Mouse (Mus musculus) limb, embryonic 11.5 days (tissue): ENCODE measurements around the gene Dact3. TPM values are rescaled to one million over a fixed set of nuclear protein-coding genes. Genes with fewer than 3 reads are reported as not detected.

Experiments
- ATAC-seq: fragments of 200-750 bp; cut with Nextera tagmentation; 2 replicates; pipeline ENCODE4 v1.8.0; 2017; ENCODE audit warnings: low read depth; ENCODE audit not compliant: insufficient number of reproducible peaks, low FRiP score, low TSS enrichment
- DNase-seq: peaks from one replicate; pipeline ENCODE4 v3.0.0-alpha.2; 2015; ENCODE audit warnings: low spot score
- H3K27ac ChIP-seq: fragments of 300-500 bp; sonication (generic); replicated peaks from 2 replicates; pipeline ENCODE4 v1.5.1; 2014; ENCODE audit warnings: low read depth, mild to moderate bottlenecking, low read length
- H3K27me3 ChIP-seq: fragments of 300-500 bp; sonication (generic); 2 replicates; pipeline ENCODE4 v1.6.1; 2014; ENCODE audit warnings: mild to moderate bottlenecking, low read length, mixed read lengths; ENCODE audit not compliant: control insufficient read depth, insufficient read depth
- H3K36me3 ChIP-seq: fragments of 300-500 bp; sonication (generic); 2 replicates; pipeline ENCODE4 v1.6.1; 2014; ENCODE audit warnings: mild to moderate bottlenecking, low read length, moderate library complexity, mixed read lengths; ENCODE audit not compliant: control insufficient read depth, insufficient read depth
- H3K4me1 ChIP-seq: fragments of 300-500 bp; sonication (generic); 2 replicates; pipeline ENCODE4 v1.6.1; 2014; ENCODE audit warnings: low read length, mixed read lengths; ENCODE audit not compliant: control insufficient read depth, insufficient read depth
- H3K4me2 ChIP-seq: fragments of 300-500 bp; sonication (generic); 2 replicates; pipeline ENCODE4 v1.6.1; 2014; ENCODE audit warnings: low read depth, mild to moderate bottlenecking, moderate library complexity; ENCODE audit not compliant: severe bottlenecking
- H3K4me3 ChIP-seq: fragments of 300-500 bp; sonication (generic); 2 replicates; pipeline ENCODE4 v1.5.1; 2014; ENCODE audit warnings: low read depth, low read length
- H3K9ac ChIP-seq: fragments of 300-500 bp; sonication (generic); 2 replicates; pipeline ENCODE4 v1.6.1; 2014; ENCODE audit warnings: mild to moderate bottlenecking, low read length
- H3K9me3 ChIP-seq: fragments of 300-500 bp; sonication (generic); 2 replicates; pipeline ENCODE4 v1.6.1; 2016; ENCODE audit warnings: low read length; ENCODE audit not compliant: control insufficient read depth
- WGBS: fragments of 180-500 bp; shearing (Covaris S2); extraction: QIAGEN DNeasy Blood & Tissue Kit; methylation state at CpG from one replicate; pipeline ENCODE4 v1.1.7; 2014; 5-methylcytosine and 5-hydroxymethylcytosine counted together
- polyA plus RNA-seq: library from polyadenylated mRNA; unstranded; fragments of >200 nt; fragmentation: Nextera tagmentation; extraction: Ambion mirVana; gene quantifications from 2 replicates; pipeline ENCODE4 v1.2.1, GENCODE M21; 2014

Dact3 gene
- polyA plus RNA-seq, 1 experiment from 2014 or later = 14.6 TPM

- Histone ChIP-seq H3K4me2 (peak overlapping the region; percentile 52), H3K4me3 (no peak overlapping the region), H3K9me3 (no peaks in the 10 kb centered on the region), H3K9ac (no peak overlapping the region), H3K27me3 (no peaks in the 10 kb centered on the region), H3K27ac (no peak overlapping the region), H3K4me1 (peaks cover 40% of the 10 kb centered on the region), H3K36me3 (no peaks in the 10 kb centered on the region)
- no peak for ATAC-seq
- WGBS = 36% methylated on average over 10 of the region's 10 CpGs
- no peak for DNase-seq
Measured at GRCm38 (mm10) chr7:16895511-16895910, 20.4 kb downstream of the Dact3 start.

GRCm38 (mm10) chr7:16900526-16900925 is 25.4 kb downstream of the Dact3 start:
- no peak overlapping the region for H3K9ac ChIP-seq
- ATAC-seq = no peak

GRCm38 (mm10) chr7:16903439-16903955 is 28.4 kb downstream of the Dact3 start:
- peaks cover 23% of the 10 kb centered on the region for H3K4me1 ChIP-seq
- WGBS = 91% methylated on average over 2 of the region's 2 CpGs
- H3K27ac ChIP-seq = no peak overlapping the region

More at GRCm38 (mm10) chr7:16900526-16900925, 25.4 kb downstream of the Dact3 start:
- no peak for DNase-seq
- no peaks in the 10 kb centered on the region for H3K27me3 ChIP-seq
- no peaks in the 10 kb centered on the region for H3K9me3 ChIP-seq
- 22% methylated on average over 5 of the region's 5 CpGs for WGBS
- no peak overlapping the region for H3K4me2 ChIP-seq
- peaks cover 12% of the 10 kb centered on the region for H3K4me1 ChIP-seq
- no peak overlapping the region for H3K4me3 ChIP-seq
- H3K27ac ChIP-seq = no peak overlapping the region
- H3K36me3 ChIP-seq = no peaks in the 10 kb centered on the region

GRCm38 (mm10) chr7:16904120-16904675 is 29.1 kb downstream of the Dact3 start:
- Histone ChIP-seq H3K27ac (no peak overlapping the region), H3K9me3 (no peaks in the 10 kb centered on the region), H3K27me3 (no peaks in the 10 kb centered on the region), H3K4me1 (peaks cover 23% of the 10 kb centered on the region), H3K36me3 (no peaks in the 10 kb centered on the region), H3K9ac (no peak overlapping the region), H3K4me3 (no peak overlapping the region), H3K4me2 (no peak overlapping the region)
- ATAC-seq (no peak), DNase-seq (no peak)
- WGBS = 57% methylated on average over 8 of the region's 10 CpGs

More at GRCm38 (mm10) chr7:16903439-16903955, 28.4 kb downstream of the Dact3 start:
- no peak overlapping the region for H3K9ac ChIP-seq
- H3K27me3 ChIP-seq = no peaks in the 10 kb centered on the region
- no peak overlapping the region for H3K4me2 ChIP-seq
- no peak overlapping the region for H3K4me3 ChIP-seq
- H3K36me3 ChIP-seq = no peaks in the 10 kb centered on the region
- no peak for ATAC-seq
- DNase-seq = no peak
- H3K9me3 ChIP-seq = no peaks in the 10 kb centered on the region

- H3K27me3 ChIP-seq = no peaks in the 10 kb centered on the region
Measured at GRCm38 (mm10) chr7:16905491-16906021, 30.4 kb downstream of the Dact3 start.

GRCm38 (mm10) chr7:16906281-16906680 is 31.2 kb downstream of the Dact3 start, which contains the start of gene Ptgir:
Ptgir (plus strand) TSS chr7:16906490.
- DNase-seq (no peak), ATAC-seq (no peak)
- H3K36me3 ChIP-seq = no peaks in the 10 kb centered on the region
- 13% methylated on average over 6 of the region's 6 CpGs for WGBS
- H3K4me3 ChIP-seq = no peak within 1 kb of the TSS
- H3K27ac ChIP-seq = no peak within 1 kb of the TSS
- no peaks in the 10 kb centered on the region for H3K9me3 ChIP-seq
- peaks cover 27% of the 10 kb centered on the region for H3K4me1 ChIP-seq
- 0 out of 2 replicates have a peak within 1 kb of the TSS, but pooled peaks have one; percentile 7 for H3K4me2 ChIP-seq
- H3K27me3 ChIP-seq = no peaks in the 10 kb centered on the region
- peak within 1 kb of the TSS; percentile 30; the same call in 1 of the 2 replicates for H3K9ac ChIP-seq

More at GRCm38 (mm10) chr7:16905491-16906021, 30.4 kb downstream of the Dact3 start:
- Histone ChIP-seq H3K4me3 (no peak overlapping the region), H3K4me1 (peaks cover 28% of the 10 kb centered on the region), H3K4me2 (no peak overlapping the region), H3K9ac (no peak overlapping the region), H3K36me3 (no peaks in the 10 kb centered on the region), H3K27ac (no peak overlapping the region), H3K9me3 (no peaks in the 10 kb centered on the region)
- ATAC-seq (peak; percentile 40; the same call in 1 of the 2 replicates), DNase-seq (no peak)
- 19% methylated on average over 9 of the region's 9 CpGs for WGBS

GRCm38 (mm10) chr7:16906889-16907559 is 31.9 kb downstream of the Dact3 start:
- WGBS = 93% methylated on average over 41 of the region's 41 CpGs

GRCm38 (mm10) chr7:16907842-16908241 is 32.7 kb downstream of the Dact3 start:
- no peaks in the 10 kb centered on the region for H3K36me3 ChIP-seq
- H3K4me3 ChIP-seq = no peak overlapping the region
- ATAC-seq = no peak
- H3K27ac ChIP-seq = no peak overlapping the region
- no peak for DNase-seq
- no peaks in the 10 kb centered on the region for H3K9me3 ChIP-seq
- H3K4me2 ChIP-seq = no peak overlapping the region
- no peaks in the 10 kb centered on the region for H3K27me3 ChIP-seq
- 77% methylated on average over 7 of the region's 7 CpGs for WGBS
- no peak overlapping the region for H3K9ac ChIP-seq
- H3K4me1 ChIP-seq = peaks cover 21% of the 10 kb centered on the region

More at GRCm38 (mm10) chr7:16906889-16907559, 31.9 kb downstream of the Dact3 start:
- Histone ChIP-seq H3K4me2 (no peak overlapping the region), H3K9ac (no peak overlapping the region), H3K9me3 (no peaks in the 10 kb centered on the region), H3K4me3 (no peak overlapping the region), H3K4me1 (peaks cover 22% of the 10 kb centered on the region), H3K27me3 (no peaks in the 10 kb centered on the region), H3K36me3 (no peaks in the 10 kb centered on the region), H3K27ac (no peak overlapping the region)
- ATAC-seq (no peak), DNase-seq (no peak)
